Mouse (Mus musculus) frontal cortex, adult 2 months (tissue): ENCODE measurements around the gene Gm13889. TPM values are rescaled to one million over a fixed set of nuclear protein-coding genes. Genes with fewer than 3 reads are reported as not detected.
A peak's percentile ranks its signal among the peaks of the same experiment; 100 is the strongest.

Experiments
- DNase-seq, 2 experiments: peaks; one replicate each; pipeline ENCODE4 v3.0.0; 2022; ENCODE audit warnings: low spot score in 1 of 2; ENCODE audit errors: extremely low spot score in 1 of 2
- polyA plus RNA-seq: library from polyadenylated mRNA; depleted of rRNA; stranded (reverse); fragments of >200 nt; gene quantifications from 2 replicates; pipeline ENCODE4 v1.2.3, GENCODE M21; 2012

Gene Gm13889
- polyA plus RNA-seq, 1 experiment = 77.9 TPM

GRCm38 (mm10) chr2:93959346-93959745 lies 2.3 kb upstream of the Gm13889 start:
- no peak for DNase-seq

DNA sequence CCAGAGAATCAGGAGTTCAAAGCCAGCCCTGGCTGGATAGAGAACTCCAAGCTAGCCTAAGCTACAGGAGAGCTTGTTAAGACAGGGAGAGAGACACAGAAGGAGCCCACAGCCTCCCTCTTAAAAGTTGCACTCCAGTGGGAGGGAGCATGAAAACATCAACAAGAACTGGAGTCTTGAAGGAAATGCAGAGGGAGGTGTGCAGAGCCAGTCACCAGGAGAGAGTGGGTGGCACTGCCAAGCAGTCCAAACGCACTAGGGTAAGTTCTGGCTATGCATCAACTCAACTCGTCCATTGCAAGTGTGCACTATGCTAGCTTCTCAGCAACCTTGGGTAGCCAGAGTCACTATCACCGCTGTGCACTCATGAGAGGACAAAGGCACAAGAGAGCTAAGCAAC lies 1.2 kb upstream of the Gm13889 start:
- DNase-seq = no peak

- DNase-seq = no peak
Observed at GRCm38 (mm10) chr2:93957785-93958175, 779 bp upstream of the Gm13889 start.

- peak in 1 of 2 experiments; percentile 64 for DNase-seq
Observed at GRCm38 (mm10) chr2:93956331-93956801, 635 bp downstream of the Gm13889 start.

DNA sequence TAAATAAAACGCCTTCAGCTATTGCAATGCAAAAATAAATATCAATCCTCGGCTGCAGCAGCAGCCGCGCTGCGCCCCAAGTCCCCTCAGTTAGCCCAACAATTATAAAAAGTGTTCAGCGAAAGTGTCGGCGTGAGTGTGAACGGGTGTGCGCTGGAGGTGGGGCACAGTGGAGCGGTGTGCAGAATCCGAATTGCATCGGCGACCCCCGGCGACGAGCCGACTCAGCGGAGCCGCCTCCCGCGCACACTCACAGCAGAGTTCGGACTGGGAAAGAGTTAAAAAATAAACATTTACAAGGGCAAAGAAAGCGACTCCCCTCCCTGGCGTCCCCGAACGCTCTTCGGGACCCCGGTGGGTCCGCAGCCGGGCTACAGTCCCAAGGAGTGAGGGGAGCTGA lies 1.1 kb downstream of the Gm13889 start:
- no peak for DNase-seq

- no peak for DNase-seq
Observed at GRCm38 (mm10) chr2:93954781-93955578, 2.0 kb downstream of the Gm13889 start.

GRCm38 (mm10) chr2:93953726-93954125 lies 3.3 kb downstream of the Gm13889 start:
- DNase-seq = no peak

DNA sequence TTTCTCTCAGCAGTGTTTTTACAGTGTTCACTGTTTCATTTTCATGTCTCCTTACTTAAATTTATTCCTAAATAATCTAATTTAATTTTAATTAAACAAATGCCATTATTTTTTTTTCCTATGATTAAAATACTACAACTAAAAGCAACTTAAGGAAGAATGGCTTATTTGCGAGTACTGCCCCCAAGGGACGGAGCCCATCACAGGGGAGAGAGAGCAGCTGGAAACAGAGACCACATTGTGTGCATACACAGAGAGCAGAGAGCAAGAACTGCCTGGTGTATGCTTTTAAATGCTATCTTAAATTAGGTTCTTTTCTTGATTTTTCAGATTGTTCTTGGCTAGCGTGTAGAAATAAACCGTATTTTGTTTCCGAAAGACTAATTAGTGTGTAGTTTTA lies 10.0 kb downstream of the Gm13889 start:
- no peak for DNase-seq

GRCm38 (mm10) chr2:93944855-93945254 lies 12.1 kb downstream of the Gm13889 start:
- no peak for DNase-seq

GRCm38 (mm10) chr2:93944099-93944498 lies 12.9 kb downstream of the Gm13889 start:
- DNase-seq = no peak

- no peak for DNase-seq
Observed at GRCm38 (mm10) chr2:93941670-93942069, 15.3 kb downstream of the Gm13889 start.

DNA sequence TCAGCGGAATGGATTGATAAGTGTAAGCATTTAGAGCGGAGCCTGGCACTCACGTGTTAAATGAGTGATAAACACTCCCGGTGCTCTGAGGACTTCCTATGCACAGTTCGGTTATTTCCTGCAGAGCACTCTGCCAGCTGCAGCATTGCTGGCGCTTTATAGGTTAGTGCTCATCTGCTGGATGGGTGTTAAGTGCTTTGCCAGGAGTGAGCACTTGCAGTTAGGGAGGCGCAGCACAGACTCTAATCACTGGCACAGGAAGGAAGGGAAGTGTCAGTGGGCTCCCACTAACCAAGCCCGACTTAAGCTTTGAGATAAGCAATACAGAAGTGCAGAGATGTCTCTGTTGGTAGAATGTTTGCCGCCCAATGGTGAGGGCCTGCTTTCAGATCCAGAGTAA lies 18.5 kb downstream of the Gm13889 start:
- no peak for DNase-seq

DNA sequence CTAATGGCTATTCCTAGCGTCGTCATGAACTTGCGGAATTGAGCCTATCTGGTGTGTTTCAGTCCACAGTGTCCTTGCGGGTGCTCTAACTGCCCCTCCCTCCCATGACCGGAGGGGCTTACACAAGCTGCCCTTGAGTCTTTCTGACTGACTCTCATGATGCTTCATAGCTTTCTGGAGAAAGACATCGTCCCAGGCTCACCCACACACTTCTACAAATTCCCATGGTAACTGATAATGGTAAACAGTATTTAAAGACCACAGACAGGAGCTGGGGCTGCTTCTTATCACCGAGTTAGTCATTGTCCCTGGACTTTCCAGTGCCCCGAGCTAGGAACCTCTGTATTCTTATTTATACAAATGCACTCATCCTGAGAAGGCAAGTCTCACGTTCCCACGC lies 28.1 kb downstream of the Gm13889 start:
- DNase-seq = no peak

DNA sequence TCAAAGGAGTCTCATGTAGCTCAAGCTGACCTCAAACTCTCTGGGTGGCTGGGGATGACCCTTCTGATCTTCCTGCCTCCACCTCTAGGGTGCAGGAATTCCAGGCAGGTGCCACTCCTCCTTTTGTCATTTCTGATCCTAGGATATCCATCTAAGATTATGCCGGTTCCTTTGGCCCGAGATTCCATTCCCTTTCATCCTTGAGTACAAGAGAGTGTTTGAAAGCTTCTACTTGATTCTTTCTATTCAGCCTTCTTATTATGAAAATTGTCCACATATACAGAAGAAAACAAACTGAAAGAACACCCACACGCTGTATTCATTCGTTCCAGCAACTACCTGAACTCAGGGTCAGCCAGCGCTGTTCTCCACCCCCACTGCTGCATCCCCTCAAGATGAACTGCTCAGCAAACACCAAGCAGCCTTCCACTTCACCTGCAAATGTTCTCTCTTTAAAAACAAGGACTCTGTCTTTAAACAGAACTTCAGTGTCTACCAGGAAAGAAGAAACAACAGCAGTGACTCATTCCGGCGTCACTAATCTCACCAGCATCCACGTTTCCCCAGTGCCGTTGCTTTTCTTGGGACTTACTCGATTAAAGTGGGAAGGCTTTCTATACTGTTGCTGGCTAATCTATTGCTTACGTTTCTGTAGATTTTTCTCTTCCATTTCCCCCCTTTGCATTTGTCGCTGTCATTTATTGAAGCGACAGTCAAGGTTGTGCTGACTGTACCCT lies 29.1 kb downstream of the Gm13889 start:
- DNase-seq = peak in 1 of 2 experiments; percentile 60

DNA sequence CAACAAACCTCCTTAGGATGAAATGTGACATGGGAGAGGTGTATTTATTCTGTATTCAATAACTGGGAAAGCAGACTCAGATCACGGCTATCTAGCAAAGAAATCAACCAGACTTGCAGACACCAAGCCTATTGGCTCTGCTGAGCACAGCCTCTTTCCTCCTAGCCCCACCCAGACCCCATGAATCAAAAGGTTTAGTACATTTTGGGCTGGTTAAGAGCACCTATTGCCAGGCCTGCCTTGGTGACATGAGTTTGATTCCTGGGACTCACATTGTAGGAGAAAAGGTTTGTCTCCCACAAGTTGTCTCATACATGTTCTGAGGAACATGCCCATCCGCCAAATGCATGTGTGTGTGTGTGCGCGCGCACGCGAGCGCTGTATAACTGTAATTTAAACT lies 30.9 kb downstream of the Gm13889 start:
- DNase-seq = no peak

- no peak for DNase-seq
Observed at GRCm38 (mm10) chr2:93919093-93919492, 37.9 kb downstream of the Gm13889 start.

DNA sequence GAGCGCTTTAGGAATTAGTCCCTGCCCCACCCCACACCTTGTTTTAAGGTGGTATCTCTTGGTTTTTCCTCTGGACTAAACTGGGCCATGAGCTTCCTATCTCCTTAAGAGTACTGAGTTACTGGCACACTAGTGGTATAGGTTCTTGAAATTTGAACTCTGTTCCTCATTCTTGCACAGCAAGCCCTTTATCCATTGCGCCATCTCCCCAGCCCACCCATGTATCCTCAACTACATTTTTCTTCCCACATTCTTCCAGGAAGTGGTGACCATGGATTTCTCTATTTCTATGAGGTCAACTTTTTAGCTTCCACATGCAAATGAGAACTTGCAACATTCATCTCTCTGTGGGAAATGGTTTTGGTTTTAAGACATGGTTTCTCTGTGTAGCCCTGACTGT lies 43.4 kb downstream of the Gm13889 start:
- no peak for DNase-seq

DNA sequence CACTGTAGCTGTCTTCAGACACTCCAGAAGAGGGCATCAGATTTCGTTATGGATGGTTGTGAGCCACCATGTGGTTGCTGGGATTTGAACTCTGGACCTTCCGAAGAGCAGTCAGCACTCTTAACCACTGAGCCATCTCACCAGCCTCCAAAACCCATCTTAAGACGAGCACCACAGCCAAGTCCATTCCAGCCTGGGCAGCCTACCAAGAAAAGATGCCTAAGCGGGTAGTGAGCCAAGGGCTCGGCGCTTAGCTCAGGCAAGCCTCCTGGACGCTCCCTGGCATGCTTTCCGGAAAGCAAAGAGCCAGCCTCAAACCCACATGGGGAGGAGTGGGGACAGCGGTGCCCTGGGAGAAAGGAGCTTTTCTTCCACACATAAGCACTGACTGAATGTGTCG lies 45.1 kb downstream of the Gm13889 start:
- peak in 1 of 2 experiments; percentile 46 for DNase-seq

- no peak for DNase-seq
Observed at GRCm38 (mm10) chr2:93909716-93910115, 47.3 kb downstream of the Gm13889 start.

- no peak for DNase-seq
Observed at GRCm38 (mm10) chr2:93907519-93908294, 49.3 kb downstream of the Gm13889 start.

DNA sequence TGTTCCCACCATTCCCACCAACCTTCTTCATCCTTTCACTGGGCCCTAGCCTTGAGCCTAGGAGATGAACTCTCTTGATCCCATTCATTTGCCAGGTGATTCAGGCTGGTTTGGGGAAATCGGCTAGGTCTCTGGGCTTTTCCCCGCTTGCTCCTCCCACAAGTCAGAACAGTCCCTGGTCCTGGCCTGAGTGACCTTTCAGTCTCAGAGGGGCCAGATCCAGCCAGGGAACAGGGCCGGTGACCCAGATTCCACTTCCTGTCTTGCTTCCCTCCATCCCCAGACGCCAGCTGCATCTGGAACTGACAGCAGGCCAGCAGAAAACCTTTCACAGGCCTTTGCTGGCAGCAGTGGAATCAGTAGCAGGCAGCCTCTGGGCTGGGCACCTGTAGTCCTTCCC lies 50.7 kb downstream of the Gm13889 start:
- DNase-seq = no peak
